Mouse (Mus musculus) liver, postnatal 0 days (tissue): ENCODE results near the gene Cinp.

Source experiments
- CTCF ChIP-seq: sonication (generic); IDR thresholded peaks from 2 replicates; pipeline ENCODE4 v1.5.1; 2016; ENCODE audit warnings: antibody characterized with exemption, low read depth
- EP300 ChIP-seq: IDR thresholded peaks from 2 replicates; pipeline ENCODE4 v1.6.1; 2016; ENCODE audit warnings: antibody characterized with exemption, low read depth, mild to moderate bottlenecking

- TF ChIP-seq EP300 (no peak), CTCF (no peak)
These were observed 53.8 kb downstream of the Cinp start for GRCm38 (mm10) chr12:110835182-110835581.
